Mouse (Mus musculus) ES-Bruce4 (cell line): ENCODE measurements around the gene Plekha6. TPM values are rescaled to one million over a fixed set of nuclear protein-coding genes. Genes with fewer than 3 reads are reported as not detected.

Experiments used
- H3K27ac ChIP-seq: 2 replicates; pipeline ENCODE4 v1.5.1; 2012; ENCODE audit warnings: low read length, inconsistent platforms; ENCODE audit not compliant: insufficient read depth
- H3K27me3 ChIP-seq: 2 replicates; pipeline ENCODE4 v1.6.1; 2012; ENCODE audit warnings: mild to moderate bottlenecking, low read length, inconsistent platforms; ENCODE audit not compliant: control insufficient read depth, poor library complexity, insufficient read depth, severe bottlenecking
- H3K36me3 ChIP-seq: 2 replicates; pipeline ENCODE4 v1.6.1; 2012; ENCODE audit warnings: inconsistent platforms, mild to moderate bottlenecking, low read length, moderate library complexity; ENCODE audit not compliant: control insufficient read depth, poor library complexity, insufficient read depth, severe bottlenecking
- H3K4me1 ChIP-seq: one replicate; pipeline ENCODE4 v1.8.1; 2011; ENCODE audit warnings: low read length; ENCODE audit not compliant: control insufficient read depth, insufficient read depth
- H3K4me3 ChIP-seq: 2 replicates; pipeline ENCODE4 v1.5.1; 2011; ENCODE audit warnings: low read depth, mild to moderate bottlenecking, low read length
- H3K9ac ChIP-seq: 2 replicates; pipeline ENCODE4 v1.6.1; 2012; ENCODE audit warnings: low read depth, mild to moderate bottlenecking, inconsistent platforms; ENCODE audit not compliant: poor library complexity, severe bottlenecking
- H3K9me3 ChIP-seq: replicated peaks from 2 replicates; pipeline ENCODE4 v1.6.1; 2012; ENCODE audit warnings: mild to moderate bottlenecking, low read length, inconsistent platforms; ENCODE audit not compliant: control insufficient read depth, poor library complexity, insufficient read depth, severe bottlenecking
- CTCF ChIP-seq: IDR thresholded peaks from one replicate; pipeline ENCODE4 v1.8.1; 2011; ENCODE audit warnings: low read depth, low read length
- EP300 ChIP-seq: IDR thresholded peaks from 2 replicates; pipeline ENCODE4 v1.6.1; 2011; ENCODE audit warnings: low read depth, low read length; ENCODE audit not compliant: insufficient read depth
- POLR2A ChIP-seq: IDR thresholded peaks from one replicate; pipeline ENCODE4 v1.8.1; 2011; ENCODE audit warnings: low read length; ENCODE audit not compliant: insufficient read depth
- polyA plus RNA-seq: library from polyadenylated mRNA; stranded (reverse); fragments of >200 nt; gene quantifications from 2 replicates; pipeline ENCODE4 v1.2.4, GENCODE M21; 2011; ENCODE audit warnings: low read depth; ENCODE audit not compliant: missing spikeins, insufficient read depth, insufficient read length

Plekha6 gene
- polyA plus RNA-seq, 1 experiment: 1.3 TPM

- Histone ChIP-seq H3K9me3 (no peaks in the 10 kb centered on the region), H3K4me1 (peaks cover 2% of the 10 kb centered on the region), H3K36me3 (no peaks in the 10 kb centered on the region), H3K27ac (no peak overlapping the region), H3K4me3 (no peak overlapping the region), H3K27me3 (no peaks in the 10 kb centered on the region), H3K9ac (no peak overlapping the region)
- TF ChIP-seq POLR2A (no peak), EP300 (no peak), CTCF (no peak)
Observed at GRCm38 (mm10) chr1:133254226-133254625, 90.2 kb downstream of the Plekha6 start.

GRCm38 (mm10) chr1:133254856-133255764 is 91.1 kb downstream of the Plekha6 start:
- H3K9ac ChIP-seq: no peak overlapping the region
- H3K36me3 ChIP-seq: no peaks in the 10 kb centered on the region
- no peak for TF ChIP-seq EP300
- TF ChIP-seq POLR2A: no peak
- peaks cover 2% of the 10 kb centered on the region for H3K4me1 ChIP-seq
- H3K27me3 ChIP-seq: no peaks in the 10 kb centered on the region
- no peak overlapping the region for H3K4me3 ChIP-seq
- H3K27ac ChIP-seq: no peak overlapping the region
- H3K9me3 ChIP-seq: no peaks in the 10 kb centered on the region

- Histone ChIP-seq H3K9ac (no peak overlapping the region), H3K9me3 (no peaks in the 10 kb centered on the region), H3K4me1 (peaks cover 2% of the 10 kb centered on the region), H3K36me3 (no peaks in the 10 kb centered on the region), H3K4me3 (no peak overlapping the region), H3K27ac (no peak overlapping the region), H3K27me3 (no peaks in the 10 kb centered on the region)
- TF ChIP-seq EP300: no peak
- TF ChIP-seq CTCF: no peak
- TF ChIP-seq POLR2A: no peak
Observed at GRCm38 (mm10) chr1:133255776-133256175, 91.8 kb downstream of the Plekha6 start.

- TF ChIP-seq EP300 (no peak), POLR2A (no peak), CTCF (no peak)
- H3K27ac ChIP-seq: no peak overlapping the region
- H3K4me1 ChIP-seq: peaks cover 2% of the 10 kb centered on the region
- H3K4me3 ChIP-seq: no peak overlapping the region
- no peaks in the 10 kb centered on the region for H3K9me3 ChIP-seq
- H3K36me3 ChIP-seq: no peaks in the 10 kb centered on the region
- H3K9ac ChIP-seq: no peak overlapping the region
- no peaks in the 10 kb centered on the region for H3K27me3 ChIP-seq
Observed at GRCm38 (mm10) chr1:133256347-133256746, 92.3 kb downstream of the Plekha6 start.

GRCm38 (mm10) chr1:133258694-133259093 is 94.7 kb downstream of the Plekha6 start:
- no peak overlapping the region for H3K27ac ChIP-seq
- peaks cover 2% of the 10 kb centered on the region for H3K4me1 ChIP-seq
- H3K36me3 ChIP-seq: no peaks in the 10 kb centered on the region
- H3K9me3 ChIP-seq: no peaks in the 10 kb centered on the region
- no peaks in the 10 kb centered on the region for H3K27me3 ChIP-seq
- no peak overlapping the region for H3K9ac ChIP-seq
- no peak overlapping the region for H3K4me3 ChIP-seq
- TF ChIP-seq POLR2A: no peak
- no peak for TF ChIP-seq CTCF
- TF ChIP-seq EP300: no peak

GRCm38 (mm10) chr1:133262628-133263027 is 98.6 kb downstream of the Plekha6 start:
- Histone ChIP-seq H3K9me3 (no peaks in the 10 kb centered on the region), H3K4me1 (no peaks in the 10 kb centered on the region), H3K4me3 (no peak overlapping the region), H3K27ac (no peak overlapping the region), H3K27me3 (no peaks in the 10 kb centered on the region), H3K9ac (no peak overlapping the region), H3K36me3 (no peaks in the 10 kb centered on the region)
- TF ChIP-seq POLR2A: no peak
- no peak for TF ChIP-seq CTCF
- no peak for TF ChIP-seq EP300
